Mouse (Mus musculus): ENCODE data around the gene Slc22a29.
A peak's percentile ranks its signal among the peaks of the same experiment; 100 is the strongest.
"Not testable (repeated sequence)": the region's sequence is repeated elsewhere in the genome, so short reads cannot be mapped to it uniquely, and the experiment has no call there.

Gene Slc22a29

DNA sequence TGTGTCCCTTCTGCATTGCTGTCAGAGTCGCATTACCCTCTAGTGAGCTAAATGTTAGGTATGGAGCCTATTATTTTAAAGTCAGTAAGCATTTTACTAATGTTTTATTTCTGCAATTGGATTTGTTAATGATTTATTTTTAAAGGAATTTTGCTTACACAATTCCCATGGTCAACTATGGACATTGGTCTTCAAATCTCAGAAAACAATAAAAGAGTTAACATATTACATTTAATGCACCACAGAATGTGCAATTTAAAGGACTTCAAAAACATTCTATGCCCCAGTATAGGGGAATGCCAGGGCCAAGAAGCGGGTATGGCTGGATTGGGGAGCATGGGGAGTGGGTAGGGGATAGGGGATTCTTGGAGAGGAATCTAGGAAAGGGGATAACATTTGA lies at the start of gene Slc22a29:
TSS of gene Slc22a29 (minus strand) at position 101 of the 400 bp plus-strand sequence.
- no peak for DNase-seq

DNA sequence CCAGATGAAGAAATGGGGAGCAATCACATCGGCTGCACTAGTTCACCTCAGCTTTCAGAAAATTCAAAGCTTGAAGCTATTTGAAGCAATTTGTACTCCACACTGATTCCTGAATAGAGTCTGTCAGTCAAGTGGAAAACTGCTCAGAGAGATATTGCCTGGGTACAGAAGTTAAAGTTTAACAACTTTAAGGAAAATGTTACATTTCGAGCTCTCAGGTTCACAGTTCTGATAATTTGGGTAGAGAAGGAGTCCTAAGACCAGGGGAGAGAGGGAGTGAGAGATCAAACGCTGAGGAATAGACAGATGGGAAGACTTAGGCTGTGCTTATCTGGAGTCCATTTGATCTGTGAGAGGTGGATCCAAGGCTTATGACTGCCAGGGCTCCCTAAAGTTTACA lies 46.6 kb upstream of the Slc22a29 start:
- peak; percentile 4 for DNase-seq

DNA sequence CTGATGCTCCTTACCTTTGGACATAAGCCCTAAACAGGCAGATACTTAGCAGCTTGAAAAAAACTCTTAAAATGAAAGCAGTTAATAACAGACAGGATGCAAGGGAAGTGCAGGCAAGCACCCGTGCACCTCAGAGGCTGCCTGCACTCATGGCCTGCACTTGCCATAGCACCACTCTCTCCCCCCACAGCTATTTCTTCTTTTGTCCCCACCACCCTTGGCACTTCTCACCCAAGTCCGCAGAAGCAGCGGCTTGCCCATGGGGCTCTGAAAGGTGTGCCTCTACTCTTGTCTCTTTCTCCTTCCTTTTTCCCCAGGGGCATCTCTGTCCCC lies 34.0 kb upstream of the Slc22a29 start:
- DNase-seq: no peak

- DNase-seq: peak; percentile 76
Measured at GRCm38 (mm10) chr19:8251896-8252704, 33.4 kb upstream of the Slc22a29 start.

- no peak for DNase-seq
Measured at GRCm38 (mm10) chr19:8228916-8229315, 10.2 kb upstream of the Slc22a29 start.

DNA sequence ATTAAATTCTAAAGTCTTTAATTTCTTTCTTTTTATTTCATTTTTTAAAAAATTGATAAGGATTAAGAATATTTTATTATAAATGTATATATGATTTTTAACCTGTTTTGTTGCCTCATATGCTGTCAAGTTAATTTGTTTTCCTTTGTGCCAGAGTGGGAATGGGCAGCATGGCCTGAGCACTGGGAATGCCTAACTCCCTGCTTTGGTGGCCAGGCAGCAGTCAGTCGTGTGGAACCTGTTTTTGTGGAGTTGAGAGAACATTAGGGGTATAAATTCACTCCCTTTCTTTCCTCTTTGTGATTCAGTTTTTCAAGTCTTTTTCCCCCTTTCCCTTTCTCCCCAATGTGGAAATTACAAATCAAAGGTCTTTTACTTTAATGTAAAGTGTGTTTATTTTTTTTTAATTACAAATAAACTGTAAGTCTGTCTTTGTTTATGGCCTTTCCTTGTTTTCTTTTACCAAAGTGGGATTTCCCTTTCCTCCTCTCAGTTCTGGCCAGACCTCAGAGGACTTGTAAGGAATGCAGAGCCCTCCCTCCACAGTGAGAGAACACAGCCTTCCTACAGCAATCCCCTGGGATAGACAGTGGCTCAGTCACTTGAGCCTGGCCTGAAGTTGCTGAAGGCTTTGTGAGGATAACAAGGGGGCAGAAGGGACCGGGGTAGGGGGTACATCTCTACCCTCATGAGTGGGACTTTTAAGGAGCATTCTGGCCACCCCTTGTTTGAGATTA lies 69.7 kb downstream of the Slc22a29 start:
- no peak for DNase-seq

DNA sequence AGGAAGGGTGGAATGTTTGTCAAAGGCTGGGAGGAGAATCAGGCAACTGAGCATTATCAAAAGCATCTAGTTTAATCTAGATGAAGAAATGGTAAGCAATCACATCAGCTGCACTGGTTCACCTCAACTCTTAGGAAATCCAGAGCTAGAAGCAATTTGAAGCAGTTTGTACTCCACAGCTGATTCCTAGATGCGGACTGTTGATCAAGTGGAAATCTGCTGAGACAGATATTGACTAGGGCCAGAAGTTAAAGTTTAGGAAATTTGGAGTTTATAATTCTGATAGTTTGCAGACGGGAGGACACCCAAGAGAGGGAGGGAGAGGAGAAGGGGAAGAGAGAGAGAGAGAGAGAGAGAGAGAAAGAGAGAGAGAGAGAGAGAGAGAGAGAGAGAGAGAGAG lies 76.0 kb downstream of the Slc22a29 start:
- DNase-seq: not testable (repeated sequence)

DNA sequence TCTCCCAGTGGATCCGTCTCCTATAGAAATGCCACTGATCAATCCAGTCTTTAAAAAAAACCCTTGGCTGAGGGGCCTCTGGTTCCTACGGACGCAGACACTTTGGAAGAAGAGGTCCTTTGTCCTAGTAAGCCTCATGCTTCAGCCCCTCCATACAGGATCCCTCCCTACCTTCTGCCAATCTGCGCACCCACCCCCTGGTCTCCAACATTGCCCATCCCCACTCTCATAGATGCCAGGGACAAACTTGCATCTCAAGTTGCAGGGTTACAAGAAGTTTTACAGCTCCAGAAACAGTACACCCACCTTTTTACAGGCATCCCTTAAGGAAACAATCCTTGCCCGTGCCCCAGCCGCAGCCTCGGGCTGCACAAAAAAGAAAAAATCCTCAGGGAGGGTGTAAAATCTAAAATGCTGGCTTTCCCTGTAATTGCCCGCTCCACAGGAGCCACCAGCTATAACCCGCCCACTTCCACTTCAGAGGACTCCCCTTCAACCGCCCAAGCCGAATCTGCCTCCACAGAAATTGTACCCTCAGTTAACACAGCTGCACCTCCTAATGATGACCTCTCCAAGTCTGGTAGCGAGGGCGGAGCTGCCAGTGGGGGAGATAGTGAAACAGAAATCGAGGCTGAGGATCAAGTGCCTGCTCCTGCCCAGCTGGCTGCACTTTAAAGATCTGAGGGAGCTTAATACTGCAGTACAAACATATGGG lies 84.4 kb downstream of the Slc22a29 start:
- DNase-seq: not testable (repeated sequence)

DNA sequence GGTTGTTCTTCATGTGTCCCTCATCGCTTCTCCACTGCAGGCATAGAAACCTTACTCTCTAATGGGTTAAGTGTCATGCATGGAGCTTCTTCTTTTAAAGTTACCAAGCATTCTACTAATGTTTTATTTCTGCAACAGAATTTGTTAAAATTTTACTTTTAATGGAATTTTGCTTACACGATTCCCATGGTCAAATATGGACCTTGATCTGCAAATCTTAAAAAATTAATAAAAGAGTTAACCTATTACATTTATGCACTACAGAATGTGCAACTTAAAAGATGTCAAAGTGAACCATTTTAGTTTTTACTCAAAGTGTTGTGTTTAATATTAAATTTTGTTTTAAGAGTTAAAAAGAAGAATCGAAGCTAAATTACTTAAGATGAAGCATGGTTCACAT lies 86.8 kb downstream of the Slc22a29 start, which contains the start of gene Slc22a28:
TSS of gene Slc22a28 (minus strand) at position 102 of the 400 bp plus-strand sequence.
- not testable (repeated sequence) for DNase-seq

Measured in kidney, postnatal 14 days (tissue).